Mouse (Mus musculus) embryonic facial prominence, embryonic 12.5 days (tissue): ENCODE data around the gene Hfe2. TPM values are rescaled to one million over a fixed set of nuclear protein-coding genes. Genes with fewer than 3 reads are reported as not detected.

Source experiments
- ATAC-seq: fragments of 200-750 bp; cut with Nextera tagmentation; 2 replicates; pipeline ENCODE4 v1.8.0; 2017; ENCODE audit not compliant: insufficient number of reproducible peaks, insufficient read depth, low FRiP score, low TSS enrichment
- H3K27ac ChIP-seq: fragments of 300-500 bp; sonication (generic); 2 replicates; pipeline ENCODE4 v1.5.1; 2016; ENCODE audit warnings: mild to moderate bottlenecking
- H3K27me3 ChIP-seq: fragments of 300-500 bp; sonication (generic); 2 replicates; pipeline ENCODE4 v1.6.1; 2016; ENCODE audit warnings: mild to moderate bottlenecking, moderate library complexity
- H3K36me3 ChIP-seq: fragments of 300-500 bp; sonication (generic); 2 replicates; pipeline ENCODE4 v1.6.1; 2016; ENCODE audit warnings: mild to moderate bottlenecking
- H3K4me1 ChIP-seq: fragments of 300-500 bp; sonication (generic); 2 replicates; pipeline ENCODE4 v1.6.1; 2016
- H3K4me2 ChIP-seq: fragments of 300-500 bp; sonication (generic); replicated peaks from 2 replicates; pipeline ENCODE4 v1.6.1; 2016; ENCODE audit warnings: mild to moderate bottlenecking, moderate library complexity
- H3K4me3 ChIP-seq: fragments of 300-500 bp; sonication (generic); 2 replicates; pipeline ENCODE4 v1.5.1; 2016; ENCODE audit warnings: mild to moderate bottlenecking
- H3K9ac ChIP-seq: fragments of 300-500 bp; sonication (generic); 2 replicates; pipeline ENCODE4 v1.6.1; 2016; ENCODE audit warnings: mild to moderate bottlenecking, moderate library complexity
- H3K9me3 ChIP-seq: fragments of 300-500 bp; sonication (generic); 2 replicates; pipeline ENCODE4 v1.6.1; 2016; ENCODE audit warnings: mild to moderate bottlenecking, moderate library complexity
- WGBS: fragments of 180-500 bp; shearing (Covaris S2); methylation state at CpG from one replicate; pipeline ENCODE4 v1.1.7; 2016; 5-methylcytosine and 5-hydroxymethylcytosine counted together
- polyA plus RNA-seq: library from polyadenylated mRNA; unstranded; fragments of >200 nt; fragmentation: Nextera tagmentation; extraction: Ambion mirVana; gene quantifications from 2 replicates; pipeline ENCODE4 v1.2.1, GENCODE M21; 2016

Hfe2 gene
- polyA plus RNA-seq, 1 experiment from 2014 or later = 4.0 TPM

DNA sequence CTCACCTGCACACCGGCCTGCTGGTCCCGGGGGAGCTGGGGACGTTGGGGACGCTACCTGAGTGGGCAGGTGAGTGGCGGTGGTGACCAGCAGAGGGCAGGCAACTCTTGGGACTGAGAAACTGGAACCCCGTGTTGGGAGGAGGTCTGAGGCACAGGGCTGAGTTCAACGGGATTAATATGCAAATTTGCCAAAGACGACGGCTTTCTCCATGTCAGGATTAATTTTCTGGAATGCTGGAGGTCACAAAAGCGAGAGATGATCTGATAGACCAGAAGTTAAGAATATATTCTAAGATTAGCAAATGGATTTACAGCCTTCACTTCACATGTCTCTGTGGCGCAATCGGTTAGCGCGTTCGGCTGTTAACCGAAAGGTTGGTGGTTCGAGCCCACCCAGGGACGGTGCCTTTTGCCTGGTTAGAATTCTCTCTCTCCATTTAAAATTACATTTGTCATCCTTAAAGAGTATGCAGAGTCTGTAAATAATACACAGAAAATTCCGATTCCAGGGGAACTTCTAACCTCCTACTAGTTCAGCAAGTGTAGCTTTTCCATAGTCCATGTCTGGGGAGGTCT is 27.4 kb upstream of the Hfe2 start:
- ATAC-seq = no peak
- 0% methylated on average over 19 of the region's 19 CpGs for WGBS
- no peaks in the 10 kb centered on the region for H3K36me3 ChIP-seq
- H3K27me3 ChIP-seq = no peaks in the 10 kb centered on the region
- H3K4me1 ChIP-seq = no peaks in the 10 kb centered on the region
- peak overlapping the region; percentile 73 for H3K4me2 ChIP-seq
- H3K9ac ChIP-seq = peak overlapping the region; percentile 53
- no peaks in the 10 kb centered on the region for H3K9me3 ChIP-seq
- 0 out of 2 replicates have a peak overlapping the region, but pooled peaks have one; percentile 26 for H3K27ac ChIP-seq
- peak overlapping the region; percentile 55 for H3K4me3 ChIP-seq

DNA sequence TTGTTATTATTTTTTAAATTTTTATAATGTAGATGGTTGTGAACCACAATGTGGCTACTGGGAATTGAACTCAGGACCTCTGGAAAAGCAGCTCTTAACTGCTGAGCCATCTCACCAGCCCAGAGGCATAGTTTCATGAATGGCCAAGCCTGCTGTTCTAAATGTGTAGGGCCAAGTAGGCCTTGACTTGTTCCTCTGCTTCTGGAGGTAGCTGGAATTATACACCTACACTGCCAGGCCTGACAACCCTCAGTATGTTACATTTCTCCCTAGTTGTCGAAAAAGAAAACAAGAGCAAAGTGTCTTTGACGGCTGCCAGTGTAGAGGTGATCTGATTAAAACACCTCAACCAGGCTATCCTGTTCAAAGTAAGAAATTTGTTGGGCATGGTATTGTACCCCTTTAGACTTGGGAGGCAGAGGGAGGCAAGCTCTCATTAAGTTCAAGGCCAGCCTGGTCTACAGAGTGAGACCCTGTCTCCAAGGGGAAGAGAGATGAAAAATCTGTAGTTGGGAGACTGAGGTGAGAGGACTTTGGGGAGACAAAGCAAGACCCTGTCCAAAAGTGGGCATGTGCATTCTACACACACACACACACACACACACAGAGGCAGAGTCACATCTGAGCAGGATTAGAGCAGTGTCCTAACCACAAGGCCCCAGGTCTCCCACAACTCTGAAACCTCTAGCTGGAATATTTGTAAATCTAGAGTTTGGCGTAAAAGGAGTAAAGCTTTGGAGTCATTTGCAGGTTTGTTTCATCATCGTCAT is 26.3 kb upstream of the Hfe2 start:
- Histone ChIP-seq H3K4me3 (0 out of 2 replicates have a peak overlapping the region, but pooled peaks have one; percentile 5), H3K36me3 (no peaks in the 10 kb centered on the region), H3K4me1 (no peaks in the 10 kb centered on the region), H3K9ac (no peak overlapping the region), H3K9me3 (no peaks in the 10 kb centered on the region), H3K4me2 (peak overlapping the region; percentile 47), H3K27me3 (no peaks in the 10 kb centered on the region), H3K27ac (no peak overlapping the region)
- no peak for ATAC-seq
- 80% methylated on average over 4 of the region's 4 CpGs for WGBS

DNA sequence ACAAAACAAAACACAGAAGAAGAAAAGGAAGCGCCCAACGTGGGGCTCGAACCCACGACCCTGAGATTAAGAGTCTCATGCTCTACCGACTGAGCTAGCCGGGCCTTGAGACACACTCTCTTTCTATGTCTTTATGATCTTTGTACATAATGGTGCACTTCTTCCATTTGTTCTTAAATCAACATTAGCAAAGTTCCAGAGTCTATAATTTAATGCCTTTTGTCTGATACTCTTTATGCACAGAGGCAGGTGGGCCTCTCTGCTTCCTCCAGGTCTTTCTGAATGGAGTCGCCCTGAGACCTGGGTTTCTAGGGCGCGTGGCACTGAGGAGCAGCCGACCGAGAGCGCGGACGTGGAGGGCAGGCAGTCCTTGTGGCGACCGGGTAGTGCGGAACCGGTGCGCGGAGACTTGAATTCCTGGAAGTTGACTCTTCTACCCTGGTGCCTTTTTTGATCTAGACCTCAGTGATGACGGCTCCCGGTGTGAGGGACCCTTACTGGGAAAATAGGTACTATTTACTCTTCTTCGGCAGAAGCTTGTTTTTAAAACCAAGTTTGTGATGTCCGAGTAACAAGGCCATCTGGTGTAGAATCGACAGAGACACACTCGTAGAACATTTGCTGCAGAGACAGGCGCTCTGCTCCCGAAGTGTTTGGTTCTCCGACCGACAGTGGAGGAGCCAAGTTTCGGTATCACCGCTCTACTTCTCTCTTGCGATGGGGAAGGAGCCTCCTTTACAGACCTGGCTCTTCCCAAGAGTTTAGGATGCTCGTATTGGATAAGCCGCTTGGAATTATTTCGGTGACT is 25.3 kb upstream of the Hfe2 start:
- peak overlapping the region; percentile 47 for H3K4me2 ChIP-seq
- H3K4me3 ChIP-seq = peak overlapping the region; percentile 64
- H3K27ac ChIP-seq = peak overlapping the region; percentile 89
- no peaks in the 10 kb centered on the region for H3K4me1 ChIP-seq
- no peak for ATAC-seq
- no peaks in the 10 kb centered on the region for H3K27me3 ChIP-seq
- WGBS = under 1% methylated on average over 36 of the region's 36 CpGs
- peak overlapping the region; percentile 54 for H3K9ac ChIP-seq
- no peaks in the 10 kb centered on the region for H3K9me3 ChIP-seq
- H3K36me3 ChIP-seq = no peaks in the 10 kb centered on the region

DNA sequence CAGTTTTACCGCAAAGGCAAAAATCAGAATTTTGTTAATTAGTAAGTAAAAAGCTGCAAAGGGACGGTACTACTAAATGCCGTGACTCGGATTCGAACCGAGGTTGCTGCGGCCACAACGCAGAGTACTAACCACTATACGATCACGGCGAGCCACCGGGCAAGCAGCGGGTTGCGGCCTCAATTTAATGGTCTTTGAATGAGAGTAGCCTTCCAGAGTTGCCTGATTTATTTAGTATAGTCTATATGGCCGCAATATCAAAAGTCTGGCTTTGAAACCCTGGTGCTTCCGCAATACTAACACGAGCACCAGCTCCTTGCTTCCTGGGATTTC is 24.7 kb upstream of the Hfe2 start:
- Histone ChIP-seq H3K36me3 (no peaks in the 10 kb centered on the region), H3K27ac (peak overlapping the region; percentile 89), H3K9ac (peak overlapping the region; percentile 61), H3K4me2 (peak overlapping the region; percentile 63), H3K4me1 (no peaks in the 10 kb centered on the region), H3K27me3 (no peaks in the 10 kb centered on the region), H3K4me3 (peak overlapping the region; percentile 64), H3K9me3 (no peaks in the 10 kb centered on the region)
- WGBS = under 1% methylated on average over 17 of the region's 17 CpGs
- ATAC-seq = peak; percentile 72

DNA sequence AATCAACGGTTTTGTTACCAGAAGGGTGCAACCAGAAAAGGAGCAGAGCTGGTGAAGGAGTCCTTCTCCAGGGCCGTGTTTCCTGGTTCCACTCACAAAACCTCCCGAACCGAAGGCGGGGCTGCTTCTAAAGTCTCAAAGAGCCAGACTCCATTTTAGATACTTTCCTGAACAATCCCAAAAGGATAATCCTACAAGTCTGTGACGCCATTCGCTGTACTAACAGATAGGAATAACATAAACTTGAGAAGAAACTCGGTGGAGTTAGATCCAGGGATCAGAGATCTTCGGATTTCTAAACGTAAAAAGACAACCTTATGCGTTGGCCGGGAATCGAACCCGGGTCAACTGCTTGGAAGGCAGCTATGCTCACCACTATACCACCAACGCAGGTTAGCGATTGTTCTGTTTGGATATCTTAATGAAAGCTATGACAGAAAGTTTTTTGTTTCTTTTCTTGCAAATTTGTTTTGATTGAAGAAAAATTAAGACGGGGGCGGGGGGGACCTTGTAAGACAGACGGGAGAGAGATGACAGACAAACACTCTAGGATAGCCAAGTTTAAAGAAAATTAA is 24.2 kb upstream of the Hfe2 start:
- H3K4me2 ChIP-seq = peak overlapping the region; percentile 63
- H3K27ac ChIP-seq = peak overlapping the region; percentile 86
- H3K36me3 ChIP-seq = no peaks in the 10 kb centered on the region
- under 1% methylated on average over 19 of the region's 19 CpGs for WGBS
- peak overlapping the region; percentile 61 for H3K9ac ChIP-seq
- H3K4me3 ChIP-seq = peak overlapping the region; percentile 64
- no peaks in the 10 kb centered on the region for H3K27me3 ChIP-seq
- no peaks in the 10 kb centered on the region for H3K4me1 ChIP-seq
- no peaks in the 10 kb centered on the region for H3K9me3 ChIP-seq
- peak; percentile 66 for ATAC-seq

DNA sequence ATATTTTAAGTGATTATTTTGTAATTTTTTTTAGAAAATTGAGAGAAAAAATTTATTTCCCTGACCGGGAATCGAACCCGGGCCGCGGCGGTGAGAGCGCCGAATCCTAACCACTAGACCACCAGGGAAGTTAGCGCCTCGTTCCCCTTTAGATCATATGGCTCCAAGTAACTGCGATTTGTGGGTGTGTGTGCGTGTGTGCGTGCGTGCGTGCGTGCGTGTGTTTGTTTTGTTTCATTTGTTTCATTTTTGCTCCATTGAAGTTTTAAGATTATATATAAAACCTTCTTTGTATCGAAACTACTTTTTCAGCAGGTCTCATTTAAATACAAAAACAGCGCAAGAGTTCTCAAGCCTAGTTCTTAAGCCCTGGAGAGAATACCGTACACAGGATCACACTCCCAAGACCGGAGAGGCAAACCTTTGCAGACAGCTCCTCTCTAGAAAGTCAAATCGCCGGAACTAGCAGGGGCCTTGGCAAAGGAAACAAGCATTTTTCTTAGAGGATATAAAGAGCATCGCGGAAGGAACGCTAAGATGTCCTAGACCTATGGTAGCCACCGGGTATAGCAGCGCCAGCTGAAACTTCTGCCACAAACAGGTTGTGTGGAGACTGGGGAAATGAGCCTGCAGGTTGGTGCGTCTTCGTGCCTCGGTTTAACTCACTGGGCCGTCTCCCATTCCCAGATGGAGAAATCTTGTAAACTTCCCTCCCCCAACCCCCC is 23.4 kb upstream of the Hfe2 start:
- no peaks in the 10 kb centered on the region for H3K27me3 ChIP-seq

DNA sequence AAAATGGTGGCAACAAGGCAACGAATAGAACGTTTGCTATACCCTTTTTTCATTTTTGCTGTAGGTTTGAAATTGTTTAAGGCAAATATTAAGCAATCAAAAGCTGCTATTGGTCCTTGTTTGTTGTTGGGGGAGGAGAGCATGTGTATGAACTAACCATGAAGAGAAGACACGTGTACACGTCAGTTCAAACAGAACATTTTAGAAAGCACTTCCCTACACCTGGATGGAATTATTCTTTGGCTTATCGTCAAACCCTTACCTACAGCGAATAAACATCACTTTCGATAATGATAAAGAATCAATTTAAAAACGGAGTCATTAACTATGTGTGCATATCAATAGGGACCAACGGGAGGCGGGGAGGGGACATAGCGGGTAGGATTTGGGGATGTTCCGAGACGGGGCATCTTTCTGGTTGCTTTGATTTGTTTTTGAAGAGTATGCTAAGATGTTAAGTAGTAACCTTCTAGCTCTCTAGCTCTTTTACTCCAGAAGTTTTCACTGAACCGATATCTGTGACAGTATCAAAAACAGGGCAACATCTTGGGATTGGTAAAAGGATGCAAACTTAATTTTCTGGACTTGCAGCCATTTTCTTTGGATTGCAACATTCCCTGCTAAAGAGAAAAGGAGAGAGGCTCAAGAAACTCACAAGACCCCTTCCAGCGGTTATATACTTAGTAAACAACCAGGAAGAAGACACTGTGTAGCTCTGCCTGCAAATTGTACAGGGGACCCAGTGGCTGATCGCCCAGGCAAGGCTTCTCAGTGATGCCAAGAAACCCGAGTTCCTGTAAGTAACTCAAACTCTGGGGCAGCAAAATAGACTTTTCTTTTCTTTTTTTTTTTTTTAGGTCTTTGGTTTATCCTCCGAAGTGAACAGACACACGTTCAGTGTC is 22.5 kb upstream of the Hfe2 start:
- Histone ChIP-seq H3K27me3 (no peaks in the 10 kb centered on the region), H3K4me3 (peak overlapping the region; percentile 64), H3K9me3 (no peaks in the 10 kb centered on the region), H3K27ac (peak overlapping the region; percentile 76; the same call in 1 of the 2 replicates), H3K4me1 (no peaks in the 10 kb centered on the region), H3K9ac (peak overlapping the region; percentile 68), H3K4me2 (peak overlapping the region; percentile 66), H3K36me3 (no peaks in the 10 kb centered on the region)
- ATAC-seq = no peak
- WGBS = under 1% methylated on average over 19 of the region's 19 CpGs

More for the DNA sequence above, 23.4 kb upstream of the Hfe2 start:
- Histone ChIP-seq H3K4me2 (peak overlapping the region; percentile 66), H3K9me3 (no peaks in the 10 kb centered on the region), H3K27ac (peak overlapping the region; percentile 76), H3K4me3 (peak overlapping the region; percentile 64), H3K36me3 (no peaks in the 10 kb centered on the region), H3K9ac (peak overlapping the region; percentile 68), H3K4me1 (no peaks in the 10 kb centered on the region)
- peak; percentile 77; the same call in 1 of the 2 replicates for ATAC-seq
- 0% methylated on average over 32 of the region's 32 CpGs for WGBS

DNA sequence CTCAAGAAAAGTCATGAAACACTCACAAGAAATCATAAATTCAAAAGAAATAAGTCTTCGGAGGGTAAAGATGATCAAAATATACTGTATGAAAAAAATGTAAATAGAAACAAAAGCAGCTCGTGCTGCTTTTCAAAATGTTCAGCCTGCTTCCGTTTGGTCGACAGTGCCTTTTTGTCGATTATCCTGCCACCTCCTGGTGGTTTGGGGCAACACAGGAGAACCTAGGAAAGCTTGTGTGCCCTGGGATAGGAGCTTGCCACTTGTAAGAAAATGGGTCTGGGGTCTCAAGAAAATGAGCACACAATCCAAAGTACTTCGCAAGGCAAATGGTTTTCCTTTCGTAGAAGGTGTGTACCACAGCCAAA is 21.9 kb upstream of the Hfe2 start:
- Histone ChIP-seq H3K9me3 (no peaks in the 10 kb centered on the region), H3K4me2 (peak overlapping the region; percentile 66), H3K9ac (no peak overlapping the region; the same call in 1 of the 2 replicates), H3K36me3 (no peaks in the 10 kb centered on the region), H3K27ac (no peak overlapping the region), H3K27me3 (no peaks in the 10 kb centered on the region), H3K4me1 (no peaks in the 10 kb centered on the region), H3K4me3 (peak overlapping the region; percentile 64)
- no peak for ATAC-seq
- 1% methylated on average over 7 of the region's 7 CpGs for WGBS

DNA sequence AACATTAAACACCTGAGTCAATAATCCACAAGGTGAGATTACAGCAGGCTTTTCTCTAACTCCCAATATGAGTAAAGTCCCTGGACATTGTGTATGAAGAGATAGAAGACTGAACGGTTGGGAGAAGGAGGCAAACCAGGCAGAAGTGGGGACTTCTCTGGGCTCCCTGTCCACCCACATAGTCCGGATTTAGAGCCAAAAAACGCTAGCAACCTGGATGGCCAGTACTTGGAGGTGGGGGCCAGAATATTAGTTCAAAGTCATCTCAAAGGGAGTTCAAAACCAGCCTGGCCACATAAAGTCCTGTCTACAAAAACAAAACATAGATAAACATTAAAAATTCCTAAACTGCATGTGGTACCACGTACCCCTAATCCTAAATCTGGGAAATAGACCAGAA is 21.0 kb upstream of the Hfe2 start:
- Histone ChIP-seq H3K27me3 (no peaks in the 10 kb centered on the region), H3K36me3 (no peaks in the 10 kb centered on the region), H3K9me3 (no peaks in the 10 kb centered on the region), H3K27ac (no peak overlapping the region), H3K4me3 (no peak overlapping the region), H3K4me2 (no peak overlapping the region), H3K9ac (no peak overlapping the region), H3K4me1 (no peaks in the 10 kb centered on the region)
- ATAC-seq = no peak
- 66% methylated on average over 4 of the region's 4 CpGs for WGBS

DNA sequence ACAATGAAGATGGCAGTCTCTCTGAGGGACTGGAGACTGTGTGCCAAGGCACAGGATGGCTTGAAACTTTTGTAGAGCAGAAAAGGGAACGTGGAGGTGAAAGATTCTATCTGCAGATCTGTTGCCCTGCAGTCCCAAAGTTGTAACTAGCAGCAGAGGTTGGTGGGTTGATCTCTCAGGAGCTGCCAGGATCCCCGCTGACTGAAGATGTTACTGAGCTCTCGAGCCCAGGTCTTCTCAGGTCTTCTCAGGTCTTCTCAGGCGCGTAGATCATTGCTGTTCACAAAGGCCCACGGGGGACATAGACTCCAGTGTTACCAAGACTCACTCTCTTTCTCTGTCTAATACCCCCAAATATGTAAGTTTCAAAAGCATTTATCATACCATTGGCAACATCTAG is 20.0 kb upstream of the Hfe2 start:
- H3K27ac ChIP-seq = no peak overlapping the region
- H3K36me3 ChIP-seq = no peaks in the 10 kb centered on the region
- 88% methylated on average over 6 of the region's 6 CpGs for WGBS
- H3K4me3 ChIP-seq = no peak overlapping the region
- no peaks in the 10 kb centered on the region for H3K27me3 ChIP-seq
- H3K4me1 ChIP-seq = no peaks in the 10 kb centered on the region
- H3K9me3 ChIP-seq = no peaks in the 10 kb centered on the region
- no peak overlapping the region for H3K9ac ChIP-seq
- no peak overlapping the region for H3K4me2 ChIP-seq
- ATAC-seq = no peak
